Mouse (Mus musculus): ENCODE data around the gene Nrp1. TPM values are rescaled to one million over a fixed set of nuclear protein-coding genes. Genes with fewer than 3 reads are reported as not detected.

Gene Nrp1
- polyA plus RNA-seq (2015; fragmentation: Nextera tagmentation; extraction: Ambion mirVana): 49.1 and 49.3 TPM in 2 replicates

- Histone ChIP-seq H3K4me1 (ENCODE audit: control insufficient read depth, insufficient read depth, low read length) (peaks cover 9% of the 10 kb centered on the region), H3K36me3 (ENCODE audit: control insufficient read depth, insufficient read depth, low read length) (no peaks in the 10 kb centered on the region), H3K27me3 (replicated peaks; ENCODE audit: control insufficient read depth, insufficient read depth, low read length) (no peaks in the 10 kb centered on the region), H3K9ac (ENCODE audit: low read depth, low read length) (peak within 1 kb of the TSS; percentile 84), H3K9me3 (ENCODE audit: control insufficient read depth, low read length) (no peaks in the 10 kb centered on the region), H3K4me2 (ENCODE audit: low read depth, low read length) (peak within 1 kb of the TSS; percentile 93), H3K27ac (ENCODE audit: low read length) (peak within 1 kb of the TSS; percentile 84), H3K4me3 (ENCODE audit: low read length) (peak within 1 kb of the TSS; percentile 71)
- peak; percentile 40 for ATAC-seq
- WGBS: under 1% methylated on average over 21 of the region's 21 CpGs
Measured at GRCm38 (mm10) chr8:128358406-128358755, at the start of gene Nrp1. Gene Nrp1 (plus strand): TSS chr8:128358604.

- no peak overlapping the region for H3K27ac ChIP-seq (ENCODE audit: low read length)
- H3K4me2 ChIP-seq (ENCODE audit: low read depth, low read length): no peak overlapping the region
- no peaks in the 10 kb centered on the region for H3K4me1 ChIP-seq (ENCODE audit: control insufficient read depth, insufficient read depth, low read length)
- WGBS: 84% methylated on average over 2 of the region's 2 CpGs
- H3K4me3 ChIP-seq (ENCODE audit: low read length): no peak overlapping the region
- no peaks in the 10 kb centered on the region for H3K9me3 ChIP-seq (ENCODE audit: control insufficient read depth, low read length)
- no peak overlapping the region for H3K9ac ChIP-seq (ENCODE audit: low read depth, low read length)
- ATAC-seq: no peak
- no peaks in the 10 kb centered on the region for H3K36me3 ChIP-seq (ENCODE audit: control insufficient read depth, insufficient read depth, low read length)
- H3K27me3 ChIP-seq (replicated peaks; ENCODE audit: control insufficient read depth, insufficient read depth, low read length): no peaks in the 10 kb centered on the region
Measured at GRCm38 (mm10) chr8:128320797-128321196, 37.6 kb upstream of the Nrp1 start.

GRCm38 (mm10) chr8:128327281-128327680, 31.1 kb upstream of the Nrp1 start:
- Histone ChIP-seq H3K4me3 (ENCODE audit: low read length) (no peak overlapping the region), H3K36me3 (ENCODE audit: control insufficient read depth, insufficient read depth, low read length) (no peaks in the 10 kb centered on the region), H3K27ac (ENCODE audit: low read length) (no peak overlapping the region), H3K4me2 (ENCODE audit: low read depth, low read length) (no peak overlapping the region), H3K9me3 (ENCODE audit: control insufficient read depth, low read length) (no peaks in the 10 kb centered on the region), H3K27me3 (replicated peaks; ENCODE audit: control insufficient read depth, insufficient read depth, low read length) (no peaks in the 10 kb centered on the region), H3K4me1 (ENCODE audit: control insufficient read depth, insufficient read depth, low read length) (no peaks in the 10 kb centered on the region), H3K9ac (ENCODE audit: low read depth, low read length) (no peak overlapping the region)
- 73% methylated on average over 1 of the region's 1 CpGs for WGBS
- peak; percentile 40; the same call in 1 of the 2 replicates for ATAC-seq

GRCm38 (mm10) chr8:128327922-128328321, 30.5 kb upstream of the Nrp1 start:
- no peak overlapping the region for H3K27ac ChIP-seq (ENCODE audit: low read length)
- WGBS: 17% methylated on average over 2 of the region's 2 CpGs
- no peak overlapping the region for H3K4me2 ChIP-seq (ENCODE audit: low read depth, low read length)
- no peaks in the 10 kb centered on the region for H3K36me3 ChIP-seq (ENCODE audit: control insufficient read depth, insufficient read depth, low read length)
- H3K9me3 ChIP-seq (ENCODE audit: control insufficient read depth, low read length): no peaks in the 10 kb centered on the region
- H3K9ac ChIP-seq (ENCODE audit: low read depth, low read length): no peak overlapping the region
- no peak; the same call in 1 of the 2 replicates for ATAC-seq
- no peak overlapping the region for H3K4me3 ChIP-seq (ENCODE audit: low read length)
- H3K27me3 ChIP-seq (replicated peaks; ENCODE audit: control insufficient read depth, insufficient read depth, low read length): no peaks in the 10 kb centered on the region
- H3K4me1 ChIP-seq (ENCODE audit: control insufficient read depth, insufficient read depth, low read length): no peaks in the 10 kb centered on the region

- H3K9ac ChIP-seq (ENCODE audit: low read depth, low read length): no peak overlapping the region
- H3K9me3 ChIP-seq (ENCODE audit: control insufficient read depth, low read length): no peaks in the 10 kb centered on the region
- no peak for ATAC-seq
- no peaks in the 10 kb centered on the region for H3K4me1 ChIP-seq (ENCODE audit: control insufficient read depth, insufficient read depth, low read length)
- H3K4me3 ChIP-seq (ENCODE audit: low read length): no peak overlapping the region
- WGBS: 85% methylated on average over 3 of the region's 3 CpGs
- no peaks in the 10 kb centered on the region for H3K36me3 ChIP-seq (ENCODE audit: control insufficient read depth, insufficient read depth, low read length)
- no peak overlapping the region for H3K4me2 ChIP-seq (ENCODE audit: low read depth, low read length)
- H3K27me3 ChIP-seq (replicated peaks; ENCODE audit: control insufficient read depth, insufficient read depth, low read length): no peaks in the 10 kb centered on the region
- H3K27ac ChIP-seq (ENCODE audit: low read length): no peak overlapping the region
Measured at GRCm38 (mm10) chr8:128329502-128329901, 28.9 kb upstream of the Nrp1 start.

GRCm38 (mm10) chr8:128335976-128336375, 22.4 kb upstream of the Nrp1 start:
- no peaks in the 10 kb centered on the region for H3K9me3 ChIP-seq (ENCODE audit: control insufficient read depth, low read length)
- H3K27me3 ChIP-seq (replicated peaks; ENCODE audit: control insufficient read depth, insufficient read depth, low read length): no peaks in the 10 kb centered on the region
- no peaks in the 10 kb centered on the region for H3K4me1 ChIP-seq (ENCODE audit: control insufficient read depth, insufficient read depth, low read length)
- no peaks in the 10 kb centered on the region for H3K36me3 ChIP-seq (ENCODE audit: control insufficient read depth, insufficient read depth, low read length)
- no peak overlapping the region for H3K4me3 ChIP-seq (ENCODE audit: low read length)
- WGBS: 85% methylated on average over 3 of the region's 3 CpGs
- no peak for ATAC-seq
- H3K27ac ChIP-seq (ENCODE audit: low read length): no peak overlapping the region
- no peak overlapping the region for H3K4me2 ChIP-seq (ENCODE audit: low read depth, low read length)
- H3K9ac ChIP-seq (ENCODE audit: low read depth, low read length): no peak overlapping the region

- Histone ChIP-seq H3K4me1 (ENCODE audit: control insufficient read depth, insufficient read depth, low read length) (no peaks in the 10 kb centered on the region), H3K4me2 (ENCODE audit: low read depth, low read length) (no peak overlapping the region), H3K27ac (ENCODE audit: low read length) (no peak overlapping the region), H3K27me3 (replicated peaks; ENCODE audit: control insufficient read depth, insufficient read depth, low read length) (no peaks in the 10 kb centered on the region), H3K36me3 (ENCODE audit: control insufficient read depth, insufficient read depth, low read length) (no peaks in the 10 kb centered on the region), H3K4me3 (ENCODE audit: low read length) (no peak overlapping the region), H3K9ac (ENCODE audit: low read depth, low read length) (no peak overlapping the region), H3K9me3 (ENCODE audit: control insufficient read depth, low read length) (no peaks in the 10 kb centered on the region)
- no peak for ATAC-seq
Measured at GRCm38 (mm10) chr8:128338951-128339350, 19.5 kb upstream of the Nrp1 start.

- Histone ChIP-seq H3K4me2 (ENCODE audit: low read depth, low read length) (no peak overlapping the region), H3K9me3 (ENCODE audit: control insufficient read depth, low read length) (no peaks in the 10 kb centered on the region), H3K27ac (ENCODE audit: low read length) (no peak overlapping the region), H3K27me3 (replicated peaks; ENCODE audit: control insufficient read depth, insufficient read depth, low read length) (no peaks in the 10 kb centered on the region), H3K4me1 (ENCODE audit: control insufficient read depth, insufficient read depth, low read length) (no peaks in the 10 kb centered on the region), H3K9ac (ENCODE audit: low read depth, low read length) (no peak overlapping the region), H3K36me3 (ENCODE audit: control insufficient read depth, insufficient read depth, low read length) (no peaks in the 10 kb centered on the region), H3K4me3 (ENCODE audit: low read length) (no peak overlapping the region)
- 88% methylated on average over 3 of the region's 3 CpGs for WGBS
- no peak for ATAC-seq
Measured at GRCm38 (mm10) chr8:128339521-128339920, 18.9 kb upstream of the Nrp1 start.

- H3K4me2 ChIP-seq (ENCODE audit: low read depth, low read length): no peak overlapping the region
- no peak for ATAC-seq
- no peaks in the 10 kb centered on the region for H3K27me3 ChIP-seq (replicated peaks; ENCODE audit: control insufficient read depth, insufficient read depth, low read length)
- H3K36me3 ChIP-seq (ENCODE audit: control insufficient read depth, insufficient read depth, low read length): no peaks in the 10 kb centered on the region
- no peaks in the 10 kb centered on the region for H3K4me1 ChIP-seq (ENCODE audit: control insufficient read depth, insufficient read depth, low read length)
- H3K27ac ChIP-seq (ENCODE audit: low read length): no peak overlapping the region
- H3K4me3 ChIP-seq (ENCODE audit: low read length): no peak overlapping the region
- H3K9me3 ChIP-seq (ENCODE audit: control insufficient read depth, low read length): no peaks in the 10 kb centered on the region
- H3K9ac ChIP-seq (ENCODE audit: low read depth, low read length): no peak overlapping the region
Measured at GRCm38 (mm10) chr8:128350405-128350804, 8.0 kb upstream of the Nrp1 start.

- Histone ChIP-seq H3K4me1 (ENCODE audit: control insufficient read depth, insufficient read depth, low read length) (no peaks in the 10 kb centered on the region), H3K9ac (ENCODE audit: low read depth, low read length) (no peak overlapping the region), H3K4me2 (ENCODE audit: low read depth, low read length) (no peak overlapping the region), H3K4me3 (ENCODE audit: low read length) (no peak overlapping the region), H3K9me3 (ENCODE audit: control insufficient read depth, low read length) (no peaks in the 10 kb centered on the region), H3K27me3 (replicated peaks; ENCODE audit: control insufficient read depth, insufficient read depth, low read length) (no peaks in the 10 kb centered on the region), H3K27ac (ENCODE audit: low read length) (no peak overlapping the region), H3K36me3 (ENCODE audit: control insufficient read depth, insufficient read depth, low read length) (no peaks in the 10 kb centered on the region)
- no peak for ATAC-seq
Measured at GRCm38 (mm10) chr8:128351211-128351610, 7.2 kb upstream of the Nrp1 start.

Data from intestine, embryonic 16.5 days (tissue).